Mouse (Mus musculus): Measurements from ENCODE around the gene Dtnb. TPM values are rescaled to one million over a fixed set of nuclear protein-coding genes. Genes with fewer than 3 reads are reported as not detected.
A peak's percentile ranks its signal among the peaks of the same experiment; 100 is the strongest.
"Not testable (repeated sequence)": the region's sequence is repeated elsewhere in the genome, so short reads cannot be mapped to it uniquely, and the experiment has no call there.

Dtnb gene
- 11.7 and 17.7 TPM in 2 replicates for total RNA-seq (2014; rRNA removed)
- 29.3 and 35.6 TPM in 2 replicates for polyA plus RNA-seq (2012; rRNA removed)

DNA sequence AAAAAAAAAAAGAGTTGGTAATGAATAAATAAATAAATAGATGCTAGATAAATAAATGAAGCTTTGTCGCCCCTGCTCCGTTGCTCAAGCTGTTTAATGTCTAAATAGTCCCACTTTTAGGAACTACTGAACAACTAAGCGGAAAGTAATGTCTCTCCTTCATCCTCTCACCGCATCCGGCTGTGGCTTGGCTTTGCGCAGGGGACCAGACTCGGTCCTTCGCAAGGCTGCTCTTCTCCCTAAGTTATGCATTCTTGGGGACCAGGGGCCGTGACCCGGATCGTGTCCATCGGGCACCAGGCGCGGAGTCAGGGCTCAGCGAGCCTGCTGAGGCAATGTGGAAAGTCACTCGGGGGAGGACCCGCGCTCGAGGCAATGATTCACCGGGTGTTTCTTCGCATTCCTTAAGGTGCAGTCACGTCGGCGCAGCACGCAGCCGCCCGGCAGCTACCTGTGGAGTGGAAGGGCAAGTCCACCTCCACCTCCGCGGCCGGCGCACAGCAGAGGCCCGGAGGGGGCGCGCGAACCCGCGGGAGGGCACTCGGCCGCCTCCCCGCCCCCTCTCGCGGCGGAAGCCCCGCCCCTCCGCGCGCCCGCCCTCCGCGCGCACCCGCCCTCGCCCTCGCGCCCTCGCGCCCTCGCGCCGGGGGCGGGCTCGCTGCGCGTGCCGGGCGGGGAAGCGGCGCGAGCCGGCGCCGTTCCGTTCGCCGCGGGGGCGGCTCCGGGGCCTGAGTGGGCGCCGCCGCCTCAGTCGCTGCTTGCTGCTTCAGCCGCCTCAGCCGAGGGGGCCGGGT lies at the start of gene Dtnb:
Gene Dtnb (plus strand): TSS at position 595 of the 794 bp plus-strand sequence.
- Histone ChIP-seq H3K27ac (replicated peaks; ENCODE audit: insufficient read depth, low read depth, low read length) (peak within 1 kb of the TSS; percentile 68), H3K4me1 (ENCODE audit: control insufficient read depth, insufficient read depth, low read length) (peaks cover 9% of the 10 kb centered on the region), H3K79me2 (ENCODE audit: control insufficient read depth, insufficient read depth, low read length) (peaks cover 3% of the 10 kb centered on the region; the same call in 1 of the 2 replicates), H3K4me3 (ENCODE audit: insufficient read depth, low read depth, low read length) (peak within 1 kb of the TSS; percentile 88), H3K9ac (ENCODE audit: low read depth, low read length) (peak within 1 kb of the TSS; percentile 89), H3K36me3 (ENCODE audit: control insufficient read depth, insufficient read depth, low read length) (no peaks in the 10 kb centered on the region), H3K27me3 (ENCODE audit: control insufficient read depth, insufficient read depth, low read length) (no peaks in the 10 kb centered on the region)
- TF ChIP-seq CTCF (IDR thresholded peaks at IDR 0.05; ENCODE audit: low read depth, low read length), result peak; percentile 6; the same call in 1 of the 2 replicates
- no peak for TF ChIP-seq POLR2A (IDR thresholded peaks at IDR 0.05; ENCODE audit: extremely low read depth, insufficient read depth, low read length)
- 1% methylated on average over 58 of the region's 85 CpGs for WGBS
- DNase-seq (ENCODE audit: extremely low read depth, low read depth, low spot score), result peak; percentile 38

GRCm38 (mm10) chr12:3525536-3525935 lies 46.6 kb upstream of the Dtnb start:
- no peak overlapping the region for H3K27ac ChIP-seq (replicated peaks; ENCODE audit: insufficient read depth, low read depth, low read length)

DNA sequence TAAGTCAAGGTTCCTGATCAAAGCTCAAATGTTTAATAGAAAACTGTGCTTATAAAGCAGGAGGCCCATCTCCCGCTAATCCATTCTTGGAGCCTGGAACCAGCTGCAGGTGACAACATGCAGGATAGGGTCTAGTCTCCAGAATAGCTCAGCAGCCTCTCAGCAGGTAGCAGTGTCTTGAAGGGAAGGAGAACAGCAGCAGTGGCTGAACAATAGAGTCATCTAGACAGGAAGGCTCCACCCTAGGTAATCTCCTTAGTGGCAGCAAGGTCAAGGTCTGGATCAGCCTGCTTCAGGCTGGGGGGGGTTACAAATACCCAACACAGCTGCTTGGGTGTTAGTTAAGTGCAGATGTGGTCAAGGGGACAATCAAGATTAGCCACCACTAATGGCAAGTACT lies 36.7 kb upstream of the Dtnb start:
- H3K36me3 ChIP-seq (ENCODE audit: control insufficient read depth, insufficient read depth, low read length); H3K9ac ChIP-seq (ENCODE audit: low read depth, low read length); H3K4me1 ChIP-seq (ENCODE audit: control insufficient read depth, insufficient read depth, low read length); H3K4me3 ChIP-seq (ENCODE audit: insufficient read depth, low read depth, low read length); DNase-seq (ENCODE audit: extremely low read depth, low read depth, low spot score); H3K79me2 ChIP-seq (ENCODE audit: control insufficient read depth, insufficient read depth, low read length); H3K27ac ChIP-seq (replicated peaks; ENCODE audit: insufficient read depth, low read depth, low read length); H3K27me3 ChIP-seq (ENCODE audit: control insufficient read depth, insufficient read depth, low read length): not testable (repeated sequence)
- 100% methylated on average over 1 of the region's 1 CpGs for WGBS

More at GRCm38 (mm10) chr12:3525536-3525935, 46.6 kb upstream of the Dtnb start:
- H3K9ac ChIP-seq (ENCODE audit: low read depth, low read length), result no peak overlapping the region
- no peaks in the 10 kb centered on the region for H3K27me3 ChIP-seq (ENCODE audit: control insufficient read depth, insufficient read depth, low read length)
- H3K4me3 ChIP-seq (ENCODE audit: insufficient read depth, low read depth, low read length), result no peak overlapping the region
- no peaks in the 10 kb centered on the region for H3K79me2 ChIP-seq (ENCODE audit: control insufficient read depth, insufficient read depth, low read length)
- no peaks in the 10 kb centered on the region for H3K4me1 ChIP-seq (ENCODE audit: control insufficient read depth, insufficient read depth, low read length)
- no peak for DNase-seq (ENCODE audit: extremely low read depth, low read depth, low spot score)
- TF ChIP-seq POLR2A (IDR thresholded peaks at IDR 0.05; ENCODE audit: extremely low read depth, insufficient read depth, low read length), result no peak
- no peak for TF ChIP-seq CTCF (IDR thresholded peaks at IDR 0.05; ENCODE audit: low read depth, low read length)
- 93% methylated on average over 5 of the region's 5 CpGs for WGBS
- H3K36me3 ChIP-seq (ENCODE audit: control insufficient read depth, insufficient read depth, low read length), result no peaks in the 10 kb centered on the region

- Histone ChIP-seq H3K4me1 (ENCODE audit: control insufficient read depth, insufficient read depth, low read length) (peaks cover 4% of the 10 kb centered on the region; the same call in 1 of the 2 replicates), H3K27ac (replicated peaks; ENCODE audit: insufficient read depth, low read depth, low read length) (no peak overlapping the region), H3K79me2 (ENCODE audit: control insufficient read depth, insufficient read depth, low read length) (no peaks in the 10 kb centered on the region), H3K4me3 (ENCODE audit: insufficient read depth, low read depth, low read length) (no peak overlapping the region), H3K9ac (ENCODE audit: low read depth, low read length) (no peak overlapping the region), H3K27me3 (ENCODE audit: control insufficient read depth, insufficient read depth, low read length) (no peaks in the 10 kb centered on the region), H3K36me3 (ENCODE audit: control insufficient read depth, insufficient read depth, low read length) (no peaks in the 10 kb centered on the region)
- peak; percentile 22 for DNase-seq (ENCODE audit: extremely low read depth, low read depth, low spot score)
- 61% methylated on average over 3 of the region's 3 CpGs for WGBS
- no peak for TF ChIP-seq CTCF (IDR thresholded peaks at IDR 0.05; ENCODE audit: low read depth, low read length)
- no peak for TF ChIP-seq POLR2A (IDR thresholded peaks at IDR 0.05; ENCODE audit: extremely low read depth, insufficient read depth, low read length)
Measured at GRCm38 (mm10) chr12:3537616-3538015, 34.6 kb upstream of the Dtnb start.

- Histone ChIP-seq H3K36me3 (ENCODE audit: control insufficient read depth, insufficient read depth, low read length) (no peaks in the 10 kb centered on the region), H3K27me3 (ENCODE audit: control insufficient read depth, insufficient read depth, low read length) (no peaks in the 10 kb centered on the region), H3K4me3 (ENCODE audit: insufficient read depth, low read depth, low read length) (no peak overlapping the region), H3K4me1 (ENCODE audit: control insufficient read depth, insufficient read depth, low read length) (peaks cover 4% of the 10 kb centered on the region; the same call in 1 of the 2 replicates), H3K79me2 (ENCODE audit: control insufficient read depth, insufficient read depth, low read length) (no peaks in the 10 kb centered on the region), H3K9ac (ENCODE audit: low read depth, low read length) (no peak overlapping the region), H3K27ac (replicated peaks; ENCODE audit: insufficient read depth, low read depth, low read length) (no peak overlapping the region)
- DNase-seq (ENCODE audit: extremely low read depth, low read depth, low spot score), result no peak
- TF ChIP-seq POLR2A (IDR thresholded peaks at IDR 0.05; ENCODE audit: extremely low read depth, insufficient read depth, low read length), result no peak
- no peak for TF ChIP-seq CTCF (IDR thresholded peaks at IDR 0.05; ENCODE audit: low read depth, low read length)
- WGBS, result 91% methylated on average over 1 of the region's 1 CpGs
Measured at GRCm38 (mm10) chr12:3538036-3538435, 34.1 kb upstream of the Dtnb start.

GRCm38 (mm10) chr12:3539605-3540004 lies 32.6 kb upstream of the Dtnb start:
- no peak for TF ChIP-seq POLR2A (IDR thresholded peaks at IDR 0.05; ENCODE audit: extremely low read depth, insufficient read depth, low read length)
- H3K36me3 ChIP-seq (ENCODE audit: control insufficient read depth, insufficient read depth, low read length), result no peaks in the 10 kb centered on the region
- H3K4me3 ChIP-seq (ENCODE audit: insufficient read depth, low read depth, low read length), result no peak overlapping the region
- WGBS, result 39% methylated on average over 2 of the region's 2 CpGs
- H3K4me1 ChIP-seq (ENCODE audit: control insufficient read depth, insufficient read depth, low read length), result peaks cover 4% of the 10 kb centered on the region; the same call in 1 of the 2 replicates
- no peak overlapping the region for H3K27ac ChIP-seq (replicated peaks; ENCODE audit: insufficient read depth, low read depth, low read length)
- H3K79me2 ChIP-seq (ENCODE audit: control insufficient read depth, insufficient read depth, low read length), result no peaks in the 10 kb centered on the region
- H3K27me3 ChIP-seq (ENCODE audit: control insufficient read depth, insufficient read depth, low read length), result no peaks in the 10 kb centered on the region
- DNase-seq (ENCODE audit: extremely low read depth, low read depth, low spot score), result no peak
- no peak overlapping the region for H3K9ac ChIP-seq (ENCODE audit: low read depth, low read length)

All from liver, adult 2 months (tissue).